Mouse (Mus musculus): Measurements from ENCODE around the gene Mip. TPM values are rescaled to one million over a fixed set of nuclear protein-coding genes. Genes with fewer than 3 reads are reported as not detected.

Mip gene
- polyA plus RNA-seq, 1 experiment from 2014 or later, result not detected

DNA sequence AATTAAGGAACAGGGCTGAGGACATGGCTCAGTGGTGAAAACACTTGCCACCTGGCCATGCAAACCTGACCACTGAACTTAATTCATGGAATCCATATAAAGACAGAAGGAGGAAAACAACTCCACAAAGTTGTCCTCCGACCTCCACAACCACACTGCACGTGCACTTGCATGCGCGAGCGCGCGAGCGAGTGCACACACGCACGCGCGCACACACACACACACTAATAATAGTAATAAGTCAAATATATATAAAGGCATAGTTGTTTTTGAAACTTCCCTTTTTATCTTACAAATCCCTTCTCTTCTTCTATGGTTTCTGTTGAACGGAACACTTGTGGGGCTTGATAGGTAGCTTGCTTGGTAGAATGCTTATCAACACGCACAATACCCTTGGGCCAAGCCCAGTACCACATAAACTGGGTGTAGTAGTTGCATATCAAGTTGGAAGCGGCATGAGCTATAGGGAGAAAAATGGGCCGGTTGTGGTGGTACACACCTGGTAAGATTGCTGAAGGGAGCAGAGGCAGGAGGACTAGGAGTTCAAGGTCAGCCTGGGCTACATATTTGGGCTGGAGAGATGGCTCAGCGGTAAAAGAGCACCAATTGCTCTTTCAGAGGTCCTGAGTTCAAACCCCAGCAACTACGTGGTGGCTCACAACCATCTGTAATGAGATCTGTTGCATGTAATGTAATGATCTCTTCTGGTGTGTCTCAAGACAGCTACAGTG is 7.1 kb upstream of the Mip start:
- Histone ChIP-seq H3K4me3 (ENCODE audit: low read depth, low read length) (no peak overlapping the region), H3K4me2 (replicated peaks; ENCODE audit: low read depth) (no peak overlapping the region), H3K9ac (ENCODE audit: low read length) (no peak overlapping the region), H3K27me3 (ENCODE audit: control insufficient read depth, insufficient read depth, low read length) (no peaks in the 10 kb centered on the region; the same call in 1 of the 2 replicates), H3K27ac (replicated peaks) (no peak overlapping the region), H3K9me3 (ENCODE audit: control insufficient read depth, low read length) (no peaks in the 10 kb centered on the region), H3K4me1 (replicated peaks; ENCODE audit: control insufficient read depth, insufficient read depth) (no peaks in the 10 kb centered on the region), H3K36me3 (ENCODE audit: control insufficient read depth, insufficient read depth, low read length) (no peaks in the 10 kb centered on the region)
- no peak for ATAC-seq (ENCODE audit: low FRiP score, low TSS enrichment)
- 86% methylated on average over 18 of the region's 18 CpGs for WGBS
- no peak for TF ChIP-seq EP300 (optimal IDR thresholded peaks at IDR 0.05)
- no peak for TF ChIP-seq CTCF (IDR thresholded peaks at IDR 0.05; ENCODE audit: low read depth)
- no peak for DNase-seq (ENCODE audit: low spot score)

- H3K4me1 ChIP-seq (replicated peaks; ENCODE audit: control insufficient read depth, insufficient read depth), result no peaks in the 10 kb centered on the region
- ATAC-seq (ENCODE audit: low FRiP score, low TSS enrichment), result no peak
These were observed 3.9 kb upstream of the Mip start for GRCm38 (mm10) chr10:128221533-128222286.

DNA sequence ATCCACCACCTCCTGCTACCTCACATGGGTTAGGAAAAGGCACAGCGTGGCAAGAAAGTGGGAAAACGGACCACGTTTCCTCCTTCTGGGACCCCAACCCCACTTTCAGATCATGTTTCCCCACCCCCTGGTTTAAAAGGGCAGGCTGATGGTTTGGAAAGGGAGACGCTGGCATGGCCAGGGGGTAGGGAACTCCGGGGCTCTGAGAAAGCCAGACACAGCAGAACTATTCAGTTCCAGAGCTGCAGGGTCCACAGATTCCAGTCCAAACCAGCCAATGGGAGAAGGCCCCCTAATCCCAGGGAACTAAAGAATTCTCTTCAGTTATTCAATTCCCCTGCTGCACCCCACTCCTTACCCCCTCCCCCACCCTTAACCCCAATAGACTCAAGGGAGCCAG is 574 bp upstream of the Mip start:
- no peaks in the 10 kb centered on the region for H3K9me3 ChIP-seq (ENCODE audit: control insufficient read depth, low read length)
- TF ChIP-seq EP300 (optimal IDR thresholded peaks at IDR 0.05) (no peak), CTCF (IDR thresholded peaks at IDR 0.05; ENCODE audit: low read depth) (no peak)
- no peak for DNase-seq (ENCODE audit: low spot score)
- no peak overlapping the region for H3K27ac ChIP-seq (replicated peaks)
- H3K27me3 ChIP-seq (ENCODE audit: control insufficient read depth, insufficient read depth, low read length), result no peaks in the 10 kb centered on the region; the same call in 1 of the 2 replicates
- H3K36me3 ChIP-seq (ENCODE audit: control insufficient read depth, insufficient read depth, low read length), result no peaks in the 10 kb centered on the region
- no peak overlapping the region for H3K4me2 ChIP-seq (replicated peaks; ENCODE audit: low read depth)
- no peak overlapping the region for H3K9ac ChIP-seq (ENCODE audit: low read length)
- H3K4me1 ChIP-seq (replicated peaks; ENCODE audit: control insufficient read depth, insufficient read depth), result no peaks in the 10 kb centered on the region
- 44% methylated on average over 5 of the region's 5 CpGs for WGBS
- no peak for ATAC-seq (ENCODE audit: low FRiP score, low TSS enrichment)
- H3K4me3 ChIP-seq (ENCODE audit: low read depth, low read length), result no peak overlapping the region

More at GRCm38 (mm10) chr10:128221533-128222286, 3.9 kb upstream of the Mip start:
- Histone ChIP-seq H3K36me3 (ENCODE audit: control insufficient read depth, insufficient read depth, low read length) (no peaks in the 10 kb centered on the region), H3K4me3 (ENCODE audit: low read depth, low read length) (no peak overlapping the region), H3K27me3 (ENCODE audit: control insufficient read depth, insufficient read depth, low read length) (no peaks in the 10 kb centered on the region; the same call in 1 of the 2 replicates), H3K9ac (ENCODE audit: low read length) (no peak overlapping the region), H3K9me3 (ENCODE audit: control insufficient read depth, low read length) (no peaks in the 10 kb centered on the region), H3K27ac (replicated peaks) (no peak overlapping the region), H3K4me2 (replicated peaks; ENCODE audit: low read depth) (no peak overlapping the region)
- TF ChIP-seq EP300 (optimal IDR thresholded peaks at IDR 0.05) (no peak), CTCF (IDR thresholded peaks at IDR 0.05; ENCODE audit: low read depth) (peak; percentile 18; the same call in 1 of the 2 replicates)
- no peak for DNase-seq (ENCODE audit: low spot score)
- WGBS, result 55% methylated on average over 16 of the region's 16 CpGs

DNA sequence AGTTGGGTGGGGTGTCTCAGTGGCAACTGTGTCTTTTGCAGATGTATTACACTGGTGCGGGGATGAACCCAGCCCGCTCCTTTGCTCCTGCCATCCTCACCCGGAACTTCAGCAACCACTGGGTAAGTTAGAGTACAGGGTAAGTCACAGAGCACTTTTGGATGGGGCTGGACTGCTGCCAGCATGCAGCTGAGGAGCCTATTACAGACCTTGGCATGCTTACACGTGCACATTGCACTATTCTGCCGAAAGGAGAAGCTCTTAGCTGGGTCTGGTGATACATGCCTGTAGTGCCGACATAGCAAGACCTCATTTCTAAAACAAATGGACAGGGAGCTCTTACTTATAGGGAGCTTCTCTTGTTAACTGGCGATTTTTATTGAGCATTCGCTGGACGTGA is 2.0 kb downstream of the Mip start:
- no peaks in the 10 kb centered on the region for H3K36me3 ChIP-seq (ENCODE audit: control insufficient read depth, insufficient read depth, low read length)
- H3K4me2 ChIP-seq (replicated peaks; ENCODE audit: low read depth), result no peak overlapping the region
- H3K27ac ChIP-seq (replicated peaks), result no peak overlapping the region
- ATAC-seq (ENCODE audit: low FRiP score, low TSS enrichment) (no peak), DNase-seq (ENCODE audit: low spot score) (no peak)
- H3K4me1 ChIP-seq (replicated peaks; ENCODE audit: control insufficient read depth, insufficient read depth), result no peaks in the 10 kb centered on the region
- H3K9ac ChIP-seq (ENCODE audit: low read length), result no peak overlapping the region
- TF ChIP-seq CTCF (IDR thresholded peaks at IDR 0.05; ENCODE audit: low read depth) (no peak), EP300 (optimal IDR thresholded peaks at IDR 0.05) (no peak)
- 70% methylated on average over 9 of the region's 9 CpGs for WGBS
- no peak overlapping the region for H3K4me3 ChIP-seq (ENCODE audit: low read depth, low read length)
- no peaks in the 10 kb centered on the region for H3K27me3 ChIP-seq (ENCODE audit: control insufficient read depth, insufficient read depth, low read length)
- no peaks in the 10 kb centered on the region for H3K9me3 ChIP-seq (ENCODE audit: control insufficient read depth, low read length)

DNA sequence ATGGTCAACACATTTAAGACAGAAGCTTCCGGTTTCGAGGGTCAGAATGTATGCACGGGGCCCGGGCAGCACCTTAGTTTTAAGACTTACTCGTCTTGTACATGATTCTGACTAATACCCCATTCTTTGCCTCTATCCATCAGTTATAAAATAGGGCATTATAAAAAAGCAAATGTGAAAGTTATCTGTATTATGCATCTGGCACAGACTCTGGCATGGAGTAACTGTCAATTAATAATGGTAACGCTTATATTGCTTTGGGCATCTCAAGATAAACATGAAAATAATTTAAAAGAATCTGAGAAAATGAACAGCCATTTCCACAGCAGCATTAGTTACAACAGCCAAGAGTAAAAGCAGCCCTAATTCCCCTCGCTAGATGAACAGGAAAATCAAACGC is 2.4 kb downstream of the Mip start:
- no peak for ATAC-seq (ENCODE audit: low FRiP score, low TSS enrichment)
- DNase-seq (ENCODE audit: low spot score), result no peak
- H3K4me1 ChIP-seq (replicated peaks; ENCODE audit: control insufficient read depth, insufficient read depth), result no peaks in the 10 kb centered on the region
- H3K9ac ChIP-seq (ENCODE audit: low read length), result no peak overlapping the region
- H3K27ac ChIP-seq (replicated peaks), result no peak overlapping the region
- no peak overlapping the region for H3K4me2 ChIP-seq (replicated peaks; ENCODE audit: low read depth)
- H3K36me3 ChIP-seq (ENCODE audit: control insufficient read depth, insufficient read depth, low read length), result no peaks in the 10 kb centered on the region
- 85% methylated on average over 8 of the region's 8 CpGs for WGBS
- no peaks in the 10 kb centered on the region for H3K9me3 ChIP-seq (ENCODE audit: control insufficient read depth, low read length)
- TF ChIP-seq EP300 (optimal IDR thresholded peaks at IDR 0.05) (no peak), CTCF (IDR thresholded peaks at IDR 0.05; ENCODE audit: low read depth) (no peak)
- no peaks in the 10 kb centered on the region for H3K27me3 ChIP-seq (ENCODE audit: control insufficient read depth, insufficient read depth, low read length)
- no peak overlapping the region for H3K4me3 ChIP-seq (ENCODE audit: low read depth, low read length)

- TF ChIP-seq CTCF (IDR thresholded peaks at IDR 0.05; ENCODE audit: low read depth) (no peak), EP300 (optimal IDR thresholded peaks at IDR 0.05) (no peak)
- no peak overlapping the region for H3K4me3 ChIP-seq (ENCODE audit: low read depth, low read length)
These were observed 4.9 kb downstream of the Mip start for GRCm38 (mm10) chr10:128230582-128230981.

More at GRCm38 (mm10) chr10:128230582-128230981, 4.9 kb downstream of the Mip start:
- ATAC-seq (ENCODE audit: low FRiP score, low TSS enrichment) (no peak), DNase-seq (ENCODE audit: low spot score) (no peak)
- H3K9ac ChIP-seq (ENCODE audit: low read length), result no peak overlapping the region
- no peaks in the 10 kb centered on the region for H3K9me3 ChIP-seq (ENCODE audit: control insufficient read depth, low read length)
- 69% methylated on average over 12 of the region's 12 CpGs for WGBS
- no peak overlapping the region for H3K27ac ChIP-seq (replicated peaks)
- no peaks in the 10 kb centered on the region for H3K4me1 ChIP-seq (replicated peaks; ENCODE audit: control insufficient read depth, insufficient read depth)
- H3K27me3 ChIP-seq (ENCODE audit: control insufficient read depth, insufficient read depth, low read length), result no peaks in the 10 kb centered on the region
- no peak overlapping the region for H3K4me2 ChIP-seq (replicated peaks; ENCODE audit: low read depth)
- no peaks in the 10 kb centered on the region for H3K36me3 ChIP-seq (ENCODE audit: control insufficient read depth, insufficient read depth, low read length)

Measured in stomach, postnatal 0 days (tissue).